Mouse (Mus musculus) urinary bladder, postnatal 14 days (tissue): ENCODE data around the gene 4430402I18Rik.
"Not testable (repeated sequence)": the region's sequence is repeated elsewhere in the genome, so short reads cannot be mapped to it uniquely, and the experiment has no call there.

ENCODE experiments used
- DNase-seq: peaks from one replicate; pipeline ENCODE4 v3.0.0; 2021; ENCODE audit warnings: low spot score

The 4430402I18Rik gene

GRCm38 (mm10) chr19:28967652-28968051 lies at the start of gene 4430402I18Rik:
Gene 4430402I18Rik (minus strand): TSS chr19:28967800.
- DNase-seq, result no peak

DNA sequence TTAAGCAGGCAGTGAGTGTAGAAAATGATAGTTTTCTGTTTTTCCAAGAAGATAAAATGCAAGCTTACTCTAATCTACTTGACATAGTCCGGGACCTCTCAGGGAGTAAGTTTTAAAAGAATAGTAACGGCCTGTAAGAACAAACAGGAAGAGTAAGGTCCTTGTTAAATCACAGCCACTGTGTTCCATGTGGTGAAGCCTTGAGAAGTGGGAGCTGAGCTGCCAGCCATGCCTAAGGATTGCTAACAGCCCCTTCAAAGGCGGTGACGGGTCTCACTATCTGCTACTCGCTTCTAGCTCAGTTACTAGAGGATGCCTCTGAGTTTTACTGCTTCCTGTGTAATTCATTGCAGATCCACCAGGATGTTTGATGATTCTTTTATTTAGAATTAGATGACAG lies 49.2 kb upstream of the 4430402I18Rik start:
- no peak for DNase-seq

- DNase-seq, result no peak
Measured at GRCm38 (mm10) chr19:29016204-29016765, 48.7 kb upstream of the 4430402I18Rik start.

DNA sequence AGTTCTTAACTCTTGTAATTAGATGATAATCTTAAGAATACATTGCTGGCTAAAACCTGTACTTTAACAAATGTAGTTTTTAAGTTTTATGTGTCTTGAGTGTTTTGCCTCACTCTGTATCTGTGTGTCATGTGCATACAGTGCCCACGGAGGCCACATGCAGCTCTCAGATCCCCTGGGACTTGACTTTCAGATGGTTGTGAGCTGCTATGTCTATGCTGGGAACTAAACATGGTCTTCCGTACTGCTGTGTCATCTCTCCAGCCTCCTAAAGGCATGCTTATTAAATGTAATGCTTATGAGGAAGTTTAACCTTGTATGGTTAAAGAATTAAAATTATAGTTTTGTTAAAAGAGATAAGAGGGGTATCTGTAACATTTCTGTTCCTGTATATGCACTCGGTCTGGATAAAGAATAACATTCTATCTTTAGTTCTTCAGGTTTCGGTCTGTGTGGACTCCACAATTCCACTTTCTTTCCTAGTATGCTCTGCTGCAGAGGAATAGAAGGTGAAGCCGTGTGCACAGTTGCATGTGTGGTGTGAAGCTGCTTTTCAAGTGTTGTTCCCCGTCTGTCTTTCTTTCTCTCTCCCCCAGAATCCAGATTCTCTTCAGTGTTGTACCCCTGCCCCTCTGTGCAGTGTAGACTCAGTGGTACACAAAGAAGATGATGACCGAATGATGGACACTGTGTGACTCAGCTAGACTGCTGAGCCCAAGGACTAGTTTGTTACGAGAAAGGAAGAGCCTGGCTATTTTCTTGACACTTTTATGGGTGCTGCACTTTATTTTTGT lies 48.0 kb upstream of the 4430402I18Rik start:
- DNase-seq, result no peak

GRCm38 (mm10) chr19:29014466-29015055 lies 47.0 kb upstream of the 4430402I18Rik start:
- no peak for DNase-seq

DNA sequence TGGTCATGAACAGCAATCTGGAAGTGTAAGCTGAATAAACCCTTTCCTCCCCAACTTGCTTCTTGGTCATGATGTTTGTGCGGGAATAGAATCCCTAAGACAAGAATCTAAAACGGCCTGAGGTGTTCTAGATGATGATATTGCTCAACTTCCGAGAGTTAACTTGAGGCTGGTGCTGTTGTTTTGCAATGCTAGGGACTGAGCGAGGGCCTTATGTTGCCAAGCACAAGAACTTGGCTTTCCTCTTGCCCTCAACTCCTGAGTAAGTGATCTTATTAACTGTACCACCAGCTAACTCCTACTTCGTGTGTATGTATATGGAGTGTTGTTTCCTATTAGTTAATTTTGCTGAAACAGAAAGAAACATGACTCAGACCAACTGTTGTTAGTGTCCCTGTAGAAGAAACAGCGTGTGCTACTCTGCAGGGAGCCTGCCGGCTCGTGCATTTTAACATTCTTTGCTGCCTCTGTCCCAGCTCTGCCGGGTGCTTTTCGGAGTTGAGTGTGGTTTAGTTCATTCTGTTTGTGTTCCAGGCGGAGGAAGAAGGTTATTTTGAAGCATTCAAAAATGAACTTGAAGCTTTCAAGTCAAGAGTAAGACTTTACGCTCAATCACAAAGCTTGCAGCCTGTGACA lies 43.9 kb upstream of the 4430402I18Rik start:
- DNase-seq, result no peak

DNA sequence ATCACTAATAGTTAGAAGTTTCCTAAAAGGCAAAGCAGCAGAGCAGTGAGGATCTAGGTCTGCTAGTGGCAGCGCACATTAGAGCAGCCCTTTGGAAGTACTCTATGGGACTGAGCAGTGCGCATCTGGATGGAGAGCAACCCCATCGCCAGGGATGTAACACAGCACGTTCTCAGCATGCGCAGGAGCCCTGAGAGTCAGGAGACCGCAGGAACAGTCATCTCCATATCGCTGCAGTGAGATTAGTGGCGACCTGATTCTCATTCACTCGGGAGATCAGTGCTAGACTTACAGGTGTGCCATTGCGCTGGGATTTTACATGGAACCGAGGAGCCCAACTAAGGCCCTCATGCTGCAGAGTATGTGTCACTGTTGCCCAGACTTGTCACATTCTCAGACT lies 41.4 kb upstream of the 4430402I18Rik start:
- DNase-seq, result no peak

GRCm38 (mm10) chr19:29008069-29008706 lies 40.6 kb upstream of the 4430402I18Rik start:
- no peak for DNase-seq

- not testable (repeated sequence) for DNase-seq
Measured at GRCm38 (mm10) chr19:29000321-29000720, 32.7 kb upstream of the 4430402I18Rik start.

DNA sequence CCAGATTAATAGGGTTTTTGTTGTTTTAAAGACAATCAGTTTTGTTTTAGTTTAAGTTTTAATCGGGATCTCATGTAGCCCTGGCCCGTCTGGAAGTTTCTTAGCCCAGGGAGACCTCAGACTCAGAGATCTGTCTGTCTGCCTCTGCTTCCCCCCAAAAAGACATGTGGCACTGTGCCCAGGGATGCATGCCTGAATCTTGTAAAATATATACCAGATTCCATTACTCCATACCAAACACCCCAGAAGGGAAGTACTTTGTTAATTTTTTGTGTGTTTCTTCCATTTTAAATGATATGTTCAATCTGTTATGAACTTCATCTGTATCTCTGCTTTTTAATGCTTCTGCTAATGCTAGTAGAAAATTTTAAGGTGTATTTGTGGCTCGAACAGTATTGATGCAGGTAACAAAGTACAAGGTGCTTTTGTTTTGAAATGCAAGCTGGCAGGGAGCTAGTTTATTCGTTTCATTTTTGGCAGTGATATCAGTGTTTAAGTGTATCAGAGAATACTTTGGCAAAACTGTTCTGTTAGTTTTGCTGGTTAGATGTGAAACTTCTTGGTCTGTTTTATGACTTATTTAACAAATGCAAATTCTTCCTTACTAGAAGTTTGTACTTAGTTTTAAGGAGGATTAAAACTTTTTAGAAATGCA lies 30.5 kb upstream of the 4430402I18Rik start:
- no peak for DNase-seq

DNA sequence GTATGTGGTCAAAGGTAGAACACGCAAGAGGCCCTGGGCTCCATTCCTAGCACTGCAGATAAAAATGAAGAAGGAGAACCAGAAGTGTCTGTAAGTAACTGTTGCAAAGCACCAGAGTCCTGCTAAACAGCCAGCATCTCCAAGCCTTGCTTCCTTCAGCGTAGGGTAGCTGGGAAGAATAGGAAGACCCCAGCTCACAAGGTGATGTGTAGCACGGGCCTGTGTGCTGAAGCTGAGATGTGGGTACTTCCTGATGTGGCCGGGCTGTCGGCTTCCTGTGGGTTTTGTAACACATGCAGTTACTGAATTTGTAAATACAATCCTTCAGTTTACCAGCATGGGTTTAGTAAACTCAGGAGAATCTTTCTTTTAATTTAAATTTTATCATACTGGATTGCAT lies 27.8 kb upstream of the 4430402I18Rik start:
- no peak for DNase-seq

- peak; percentile 14 for DNase-seq
Measured at GRCm38 (mm10) chr19:28994870-28995269, 27.3 kb upstream of the 4430402I18Rik start.

- DNase-seq, result no peak
Measured at GRCm38 (mm10) chr19:28991391-28991790, 23.8 kb upstream of the 4430402I18Rik start.

DNA sequence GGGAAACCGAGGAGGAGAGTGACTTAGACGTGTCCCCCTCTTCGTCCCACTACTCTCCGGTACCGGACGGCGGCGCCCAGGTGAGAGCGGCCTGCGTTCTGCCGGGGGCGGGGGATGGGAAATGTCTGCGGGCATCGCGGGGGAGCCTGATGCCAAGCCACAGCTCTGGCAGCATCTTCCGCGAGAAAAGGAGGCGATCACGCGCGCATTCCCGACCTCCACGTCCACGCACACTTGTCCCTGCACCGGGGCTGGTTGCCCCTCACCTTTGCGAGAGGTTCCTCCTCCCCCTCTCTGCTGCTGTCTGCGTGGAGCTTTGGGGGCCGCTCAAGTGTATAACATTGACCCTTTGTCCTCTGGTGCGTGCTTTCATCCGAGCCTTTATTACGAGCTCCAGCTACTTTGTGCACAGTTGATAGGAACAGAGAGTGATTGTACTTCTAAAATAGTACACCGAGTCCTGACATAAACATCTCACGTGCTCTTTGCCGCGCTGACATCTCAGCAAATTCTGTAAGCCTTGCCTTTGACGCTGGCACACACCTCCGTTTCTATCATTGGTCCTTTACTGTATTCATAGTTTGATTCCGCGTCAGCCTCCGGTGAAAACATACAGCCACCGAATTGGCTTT lies 23.1 kb upstream of the 4430402I18Rik start:
- peak; percentile 12 for DNase-seq

GRCm38 (mm10) chr19:28990194-28990589 lies 22.6 kb upstream of the 4430402I18Rik start, which contains the start of gene Cdc37l1:
Gene Cdc37l1 (plus strand): TSS chr19:28990352.
- DNase-seq, result peak; percentile 99

GRCm38 (mm10) chr19:28989515-28989914 lies 21.9 kb upstream of the 4430402I18Rik start:
- no peak for DNase-seq

DNA sequence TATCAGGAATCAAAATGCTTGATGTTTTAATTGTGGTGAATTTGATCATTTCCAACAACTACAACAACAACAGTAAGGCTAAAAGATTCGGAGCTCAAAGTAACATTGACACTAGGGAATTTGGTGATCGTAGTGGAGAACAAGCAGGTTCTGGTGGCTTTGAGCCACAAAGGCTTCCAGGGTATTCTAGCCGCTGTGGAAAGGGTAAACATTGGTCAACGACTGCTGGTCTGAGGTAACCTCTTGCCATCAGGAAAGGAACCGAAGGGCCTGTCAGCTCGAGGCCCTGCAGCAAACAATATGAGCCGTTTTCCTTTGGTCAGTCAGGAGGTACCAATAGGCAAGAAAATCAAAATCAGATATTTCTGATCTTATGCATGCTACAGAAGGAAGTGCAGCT lies 15.0 kb upstream of the 4430402I18Rik start:
- no peak for DNase-seq

DNA sequence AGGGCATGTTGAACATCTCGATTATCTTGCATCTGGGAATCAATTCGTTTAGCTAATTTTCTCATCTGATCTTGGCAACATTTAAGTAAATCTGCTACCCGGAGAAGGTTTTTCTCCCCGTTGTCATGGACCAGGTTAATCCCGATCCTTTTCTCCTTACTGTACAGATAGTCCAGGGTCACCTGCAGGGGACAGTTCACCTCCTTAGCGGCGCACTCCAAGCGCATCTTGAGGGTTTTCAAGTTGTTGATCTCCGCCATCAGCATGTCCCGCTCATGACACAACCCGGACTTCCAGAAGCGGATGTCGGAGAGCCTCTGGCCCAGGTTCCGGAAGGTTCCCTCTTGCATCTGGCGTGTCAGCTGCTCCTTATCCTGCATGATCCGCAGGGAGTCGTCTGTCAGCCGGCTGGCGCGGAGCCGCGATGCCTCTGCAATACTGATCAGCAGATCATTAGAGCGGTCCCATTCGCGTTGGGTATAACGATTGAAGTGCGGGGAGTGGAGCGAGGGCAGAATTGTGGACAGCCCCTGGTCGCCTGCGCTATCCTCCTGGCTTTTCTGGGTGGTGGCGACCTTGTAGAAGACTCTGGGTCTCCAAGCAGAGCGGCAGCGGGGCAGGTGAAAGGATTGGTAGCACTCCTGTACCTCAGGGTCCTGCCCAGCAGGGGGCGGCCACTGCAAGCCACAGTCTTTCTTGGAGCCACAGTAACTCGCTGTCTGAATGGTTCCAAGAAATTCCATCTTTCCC lies 7.4 kb upstream of the 4430402I18Rik start:
- peak; percentile 85 for DNase-seq

- no peak for DNase-seq
Measured at GRCm38 (mm10) chr19:28970251-28970650, 2.7 kb upstream of the 4430402I18Rik start.

- DNase-seq, result no peak
Measured at GRCm38 (mm10) chr19:28969231-28969630, 1.6 kb upstream of the 4430402I18Rik start.
